Mouse (Mus musculus) testis, postnatal 10 days (tissue): ENCODE measurements at regions not wholly inside any gene's neighbourhood (a gene's known extent, or its start where the extent isn't known, plus 50 kb on each side); places are given as distances from the start of the nearest gene placed in this dataset.

ENCODE experiments used
- DNase-seq: peaks from one replicate; pipeline ENCODE4 v3.0.0; 2021; ENCODE audit warnings: low spot score

DNA sequence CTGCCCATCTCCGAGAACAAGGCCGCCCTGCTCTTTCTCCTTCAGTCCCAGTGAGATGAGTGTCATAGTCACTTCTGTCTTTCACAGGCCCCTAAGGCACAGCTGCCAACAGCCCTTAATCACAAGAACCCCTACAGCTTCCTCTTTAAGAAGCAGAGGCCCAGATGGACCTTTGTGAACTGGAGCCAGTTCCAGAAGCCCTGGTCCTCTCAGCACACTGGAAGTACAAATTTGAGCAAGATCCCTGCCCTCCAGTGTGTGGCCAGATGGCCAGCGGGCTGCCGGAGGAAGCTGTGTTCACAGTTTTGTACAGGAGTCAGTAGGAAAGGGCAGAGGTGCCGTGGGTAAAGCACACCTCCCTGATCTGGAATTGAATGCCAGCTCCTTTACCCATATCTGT is 389.6 kb downstream of the Rps24 start:
- no peak for DNase-seq

DNA sequence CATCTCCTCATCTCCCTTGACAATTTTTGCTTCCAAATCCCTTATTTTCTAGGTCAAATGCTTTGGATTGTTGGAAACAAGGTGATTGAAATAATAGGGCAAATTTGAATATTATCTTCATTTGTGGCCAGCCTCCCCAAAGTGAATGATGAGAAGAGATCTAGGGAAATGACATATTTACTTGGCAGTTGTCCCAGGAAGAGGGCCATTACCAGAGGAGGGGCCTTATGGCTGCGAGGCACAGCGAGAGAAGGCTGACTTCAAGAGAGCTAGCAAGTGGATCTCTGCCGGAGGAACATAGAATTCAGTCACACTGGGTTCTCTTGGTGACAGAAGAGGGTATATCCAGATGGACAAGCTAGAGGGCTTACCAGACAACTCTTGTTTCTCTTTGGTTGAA is 390.9 kb downstream of the Rps24 start:
- peak; percentile 25 for DNase-seq

DNA sequence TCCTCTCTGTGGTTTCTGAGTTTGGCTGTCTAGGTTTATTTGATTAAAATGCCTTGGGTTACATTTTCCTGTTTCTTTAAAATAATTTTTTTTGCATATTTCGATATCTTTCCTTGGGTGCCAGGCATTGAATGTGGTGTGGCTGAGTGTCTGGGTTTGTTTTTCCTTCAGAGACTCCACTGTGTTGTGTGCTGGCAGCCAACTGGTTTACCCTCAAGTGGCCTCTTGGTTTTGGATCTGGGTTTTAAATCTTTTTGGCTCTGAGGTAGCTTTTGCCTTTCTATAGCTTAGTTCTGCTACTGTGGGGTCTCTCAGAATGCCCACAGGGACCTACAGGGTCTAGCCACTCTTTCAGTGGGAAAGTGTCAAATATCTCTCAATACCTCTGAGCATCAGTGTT is 399.2 kb downstream of the Rps24 start:
- no peak for DNase-seq

DNA sequence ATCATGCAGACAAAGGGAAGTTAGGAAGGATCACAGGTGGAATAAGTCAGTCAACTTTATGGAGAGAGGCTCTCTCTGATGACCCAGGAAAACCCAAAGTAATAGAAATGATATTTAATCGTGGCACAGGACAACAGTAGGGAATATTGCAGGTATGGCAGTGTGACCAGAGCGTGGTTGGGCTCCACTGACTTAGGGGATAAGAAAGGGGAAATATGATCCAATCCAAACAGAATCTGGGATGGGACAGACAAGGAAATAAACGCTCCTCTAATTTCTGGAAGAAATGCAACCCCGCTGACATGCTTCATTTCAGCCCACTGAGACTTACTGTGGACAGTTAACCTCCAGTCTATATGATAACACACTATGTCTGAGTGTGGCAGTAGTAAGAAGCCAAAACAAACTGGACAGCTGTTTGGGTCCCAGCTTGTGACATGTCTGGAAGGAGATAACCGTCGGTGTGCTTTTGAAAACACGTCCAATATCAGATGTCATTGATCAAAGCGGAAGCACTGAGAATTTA is 400.0 kb downstream of the Rps24 start:
- no peak for DNase-seq

DNA sequence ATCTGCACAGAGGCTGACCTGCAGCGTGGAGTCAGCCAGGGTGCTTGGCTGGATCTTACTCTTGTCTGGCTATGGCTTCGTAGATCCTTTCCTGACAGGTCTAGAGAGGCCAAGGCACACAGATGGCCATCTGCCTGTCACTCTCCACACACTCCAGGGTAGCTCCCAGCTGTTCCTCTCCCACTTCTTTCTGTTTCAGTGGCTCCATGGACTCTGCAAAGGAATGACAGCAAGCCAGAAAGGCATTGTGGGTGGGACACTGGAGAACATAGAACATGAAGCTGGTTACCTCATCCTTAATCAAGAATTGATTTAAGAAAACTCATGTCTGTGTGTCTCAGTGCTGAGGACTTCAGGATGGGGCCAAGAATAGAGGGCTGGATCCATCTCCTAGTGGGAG is 403.9 kb downstream of the Rps24 start:
- no peak for DNase-seq

DNA sequence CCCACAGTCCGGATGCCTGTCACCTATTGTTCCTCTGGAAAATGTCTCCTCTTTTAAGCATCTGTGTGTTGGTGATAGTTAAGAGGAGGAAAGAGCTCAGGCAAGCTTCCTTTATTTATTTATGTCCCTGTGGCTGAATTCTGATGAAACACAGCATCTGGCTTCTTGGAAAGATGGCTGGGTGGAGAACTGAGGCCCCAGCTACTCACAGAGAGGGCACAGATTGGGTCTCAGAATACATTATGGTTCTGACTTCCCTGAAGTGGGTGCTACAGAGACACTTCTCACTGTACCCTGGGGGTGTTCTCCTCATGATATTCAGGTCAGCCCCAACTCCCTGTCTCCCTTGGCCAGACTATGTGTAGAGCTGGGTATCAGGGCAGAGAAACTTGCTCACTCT is 408.3 kb downstream of the Rps24 start:
- DNase-seq = no peak

DNA sequence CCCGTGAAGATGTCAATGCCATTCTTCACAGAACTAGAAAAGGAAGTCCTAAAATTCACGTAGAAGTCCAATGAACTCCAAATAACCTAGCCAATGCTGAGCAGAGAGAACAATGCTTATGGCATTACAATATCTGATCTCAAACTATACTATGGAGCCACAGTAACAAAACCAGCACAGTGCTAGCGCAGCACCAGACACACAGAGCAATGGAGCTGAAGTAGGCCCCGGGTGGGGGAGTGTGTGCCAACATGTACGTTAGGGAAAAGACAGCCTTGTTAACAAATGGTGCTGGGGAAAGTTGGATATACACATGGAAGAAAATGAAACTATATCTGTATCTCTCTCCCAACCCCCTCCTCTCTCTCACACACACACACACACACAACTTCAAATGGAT is 409.8 kb downstream of the Rps24 start:
- no peak for DNase-seq

DNA sequence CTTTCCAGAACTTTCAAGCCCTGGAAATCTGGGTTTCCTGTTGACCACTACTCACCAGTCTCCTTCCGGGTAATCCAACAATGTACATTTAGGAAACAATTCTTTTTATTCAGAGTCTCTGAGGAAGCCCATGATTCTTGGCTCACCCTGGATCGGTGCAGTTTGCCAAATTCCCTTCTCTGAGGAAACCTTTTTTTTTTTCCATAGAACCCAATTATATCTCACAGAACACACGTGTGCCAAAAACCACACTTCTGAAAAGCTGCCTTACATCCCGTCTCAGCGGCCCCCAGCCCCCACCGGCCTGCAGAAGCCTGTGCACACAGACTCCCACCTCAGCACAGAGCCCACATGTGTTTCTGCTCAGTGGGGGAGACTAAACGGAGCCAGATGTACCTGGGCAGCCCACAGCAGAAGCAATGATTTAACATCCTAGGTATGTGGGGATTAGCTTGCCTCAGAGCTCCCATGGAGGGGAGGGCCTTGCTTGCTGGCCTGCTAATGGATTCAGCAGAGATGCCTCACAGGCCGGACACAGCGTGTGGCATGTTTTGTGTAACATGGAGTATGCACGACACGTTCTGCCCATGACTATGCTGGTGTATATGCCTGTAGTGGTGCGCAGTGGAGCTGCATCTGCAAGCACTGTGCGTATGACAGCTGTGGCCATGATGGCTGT is 413.7 kb downstream of the Rps24 start:
- no peak for DNase-seq

DNA sequence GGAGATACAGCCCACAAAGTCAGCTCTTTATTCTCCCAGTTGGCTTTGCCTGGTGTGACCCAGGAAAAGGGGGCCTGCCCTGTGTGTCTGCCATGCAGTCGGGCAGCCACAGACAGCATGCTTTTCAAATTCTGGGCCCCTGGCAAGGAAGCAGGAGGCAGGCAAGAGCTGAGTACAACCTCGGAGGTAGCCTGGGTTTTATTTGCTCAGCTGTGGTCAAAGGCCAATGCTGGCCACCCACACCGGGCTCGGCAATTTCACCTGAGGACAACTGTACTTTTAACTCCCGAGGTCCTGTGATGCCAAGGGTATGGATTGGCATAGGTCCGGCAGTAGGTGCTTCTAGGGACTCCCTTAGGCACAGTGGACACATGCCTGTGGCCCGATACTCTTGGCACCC is 414.8 kb downstream of the Rps24 start:
- no peak for DNase-seq

DNA sequence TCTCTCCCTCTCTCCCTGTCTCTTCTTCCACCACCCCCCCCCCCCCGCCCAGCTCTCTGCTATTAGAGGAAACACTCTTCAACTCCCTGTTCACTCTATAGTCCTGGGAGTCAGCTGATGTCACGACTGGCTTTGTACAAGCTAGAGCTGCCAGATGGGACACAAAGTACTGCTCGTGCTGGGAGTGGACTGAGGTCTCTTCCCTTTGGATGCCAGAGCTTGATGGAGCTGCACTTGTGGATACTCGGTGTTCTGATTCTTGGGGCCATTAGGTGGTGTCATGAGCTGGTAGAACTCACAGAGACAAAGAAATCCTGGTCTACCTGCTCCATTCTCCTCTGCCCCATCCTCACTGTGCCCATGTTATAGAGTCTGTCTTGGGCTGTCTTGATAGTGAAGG is 415.9 kb downstream of the Rps24 start:
- no peak for DNase-seq

DNA sequence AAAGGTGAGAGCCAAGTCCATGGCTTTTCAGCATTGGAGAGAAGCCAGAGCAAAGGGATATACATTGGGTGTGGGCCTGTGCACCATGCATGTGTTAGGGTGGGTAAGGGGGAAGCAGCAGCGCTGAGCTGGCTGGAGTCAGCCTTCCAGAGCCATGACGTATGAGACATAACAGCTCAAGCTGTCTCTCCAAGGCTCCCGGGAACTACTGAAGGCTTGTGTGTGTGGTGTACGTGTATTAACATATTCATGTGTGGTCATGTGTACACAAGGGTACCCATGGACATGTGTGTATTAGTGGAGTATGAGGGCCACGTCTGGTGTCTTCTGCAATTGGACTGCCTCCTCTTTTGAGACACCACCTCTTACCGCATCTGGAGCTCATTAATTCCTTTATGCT is 417.8 kb downstream of the Rps24 start:
- no peak for DNase-seq

DNA sequence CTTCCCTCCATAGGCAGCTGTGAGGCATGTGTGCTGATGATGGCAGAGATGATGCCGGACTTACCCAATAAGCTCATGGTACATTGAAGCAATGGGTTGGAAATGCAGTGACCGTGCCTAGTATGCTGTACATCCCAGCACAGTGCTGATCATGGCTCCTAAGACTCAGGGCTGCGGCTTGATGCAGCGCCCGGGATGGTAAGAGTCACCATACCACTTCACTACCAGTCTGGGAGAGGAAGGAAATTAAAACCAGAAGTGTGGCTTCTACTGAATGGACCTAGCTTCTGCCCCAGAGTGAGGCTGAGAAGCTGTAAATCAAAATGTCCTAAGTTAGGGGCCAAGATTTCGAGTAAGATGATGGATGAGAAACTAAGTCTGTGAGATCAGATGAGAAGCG is 420.0 kb downstream of the Rps24 start:
- DNase-seq = no peak

DNA sequence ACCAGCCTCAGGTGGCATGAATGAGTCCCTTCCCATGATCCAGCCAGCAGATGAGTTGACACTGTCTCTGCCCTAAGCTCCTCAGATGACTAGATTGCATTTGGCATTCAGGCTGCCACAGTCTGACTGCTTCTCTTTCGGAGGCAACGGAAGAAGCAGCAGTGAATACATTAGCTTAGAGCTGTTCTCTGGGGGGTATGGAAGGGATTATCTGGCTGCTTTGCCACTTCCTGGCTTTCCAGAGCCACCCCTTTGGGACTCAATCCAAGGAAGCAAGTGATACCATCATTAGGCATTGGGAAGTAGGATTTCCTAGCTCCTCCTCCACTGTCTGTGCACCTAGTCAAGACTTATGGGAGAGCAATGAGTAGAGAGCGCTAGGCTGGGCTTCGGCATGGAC is 421.5 kb downstream of the Rps24 start:
- no peak for DNase-seq

DNA sequence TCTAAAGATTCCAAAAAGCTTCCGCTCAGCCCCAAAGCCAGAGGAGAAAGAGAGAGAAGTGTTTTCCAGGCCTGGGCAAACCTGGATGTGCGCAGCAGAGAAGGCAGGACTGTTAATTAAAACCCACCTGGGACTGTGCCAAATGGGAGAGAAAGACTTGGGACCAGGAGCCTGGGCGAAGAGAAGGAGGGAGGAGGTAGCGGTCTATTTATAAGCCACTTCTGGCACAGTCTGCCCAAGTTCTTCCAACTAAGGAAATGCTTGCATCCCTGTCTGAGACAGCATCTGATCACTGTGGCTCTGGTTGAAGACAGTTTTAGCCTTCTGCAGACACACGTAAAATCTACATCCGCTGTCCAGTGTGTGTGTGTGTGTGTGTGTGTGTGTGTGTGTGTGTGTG is 424.7 kb downstream of the Rps24 start:
- DNase-seq = no peak

DNA sequence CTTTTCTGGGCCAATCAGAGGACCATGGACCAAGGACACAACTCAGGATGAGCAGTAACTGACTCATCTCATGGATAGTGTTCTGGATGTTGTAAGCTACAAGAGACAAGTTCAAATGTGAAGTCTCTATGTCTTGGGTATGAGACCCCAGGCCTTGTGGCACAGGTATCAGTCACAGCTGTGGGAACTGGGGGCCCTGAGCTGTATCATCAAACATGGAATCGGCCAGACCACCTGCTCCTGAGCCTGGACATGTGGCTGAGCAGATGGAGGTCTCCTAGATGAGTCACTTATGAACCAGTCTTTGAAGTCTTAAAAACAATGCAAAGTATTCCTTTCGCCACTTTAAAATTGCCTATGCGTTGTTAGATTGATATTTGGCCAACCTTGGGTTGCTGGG is 432.1 kb downstream of the Rps24 start:
- no peak for DNase-seq

DNA sequence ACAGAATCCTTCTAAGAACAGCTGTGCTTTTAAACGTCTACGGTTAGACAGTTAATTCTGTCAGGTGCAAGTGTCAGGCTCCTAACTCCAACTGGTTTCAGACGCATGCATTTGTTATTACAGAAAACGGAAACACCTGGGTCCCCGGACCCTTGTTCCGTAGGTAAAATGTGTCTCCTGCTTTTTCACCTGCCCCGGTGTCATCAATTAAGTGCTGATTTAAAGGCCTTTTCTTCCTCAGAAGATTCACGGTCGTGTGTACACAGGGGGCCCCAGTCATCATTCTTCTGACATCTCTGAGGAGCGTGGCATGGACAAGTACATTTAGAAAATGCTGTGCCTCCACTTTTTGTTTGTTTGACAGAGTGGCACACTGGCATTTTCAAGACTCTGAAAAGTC is 435.1 kb downstream of the Rps24 start:
- no peak for DNase-seq

DNA sequence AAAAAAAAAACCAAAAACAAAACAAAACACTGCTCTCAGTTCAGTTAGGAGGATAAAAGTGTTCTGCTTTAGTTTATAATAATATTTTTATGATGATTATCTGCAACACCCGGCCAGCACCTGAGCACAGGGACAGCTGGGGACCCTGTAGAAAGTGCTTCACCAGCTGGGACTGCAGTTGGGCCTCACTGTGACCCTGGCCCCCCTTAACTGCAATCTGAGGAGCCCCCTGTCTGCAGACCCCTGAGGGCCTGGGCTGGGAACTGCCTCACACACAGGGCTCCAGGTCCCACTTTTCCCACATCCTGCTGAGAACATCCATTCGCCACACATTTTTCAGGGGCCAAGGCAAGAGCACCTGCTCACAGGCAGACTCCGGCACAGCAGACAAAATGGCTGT is 437.6 kb downstream of the Rps24 start:
- no peak for DNase-seq

DNA sequence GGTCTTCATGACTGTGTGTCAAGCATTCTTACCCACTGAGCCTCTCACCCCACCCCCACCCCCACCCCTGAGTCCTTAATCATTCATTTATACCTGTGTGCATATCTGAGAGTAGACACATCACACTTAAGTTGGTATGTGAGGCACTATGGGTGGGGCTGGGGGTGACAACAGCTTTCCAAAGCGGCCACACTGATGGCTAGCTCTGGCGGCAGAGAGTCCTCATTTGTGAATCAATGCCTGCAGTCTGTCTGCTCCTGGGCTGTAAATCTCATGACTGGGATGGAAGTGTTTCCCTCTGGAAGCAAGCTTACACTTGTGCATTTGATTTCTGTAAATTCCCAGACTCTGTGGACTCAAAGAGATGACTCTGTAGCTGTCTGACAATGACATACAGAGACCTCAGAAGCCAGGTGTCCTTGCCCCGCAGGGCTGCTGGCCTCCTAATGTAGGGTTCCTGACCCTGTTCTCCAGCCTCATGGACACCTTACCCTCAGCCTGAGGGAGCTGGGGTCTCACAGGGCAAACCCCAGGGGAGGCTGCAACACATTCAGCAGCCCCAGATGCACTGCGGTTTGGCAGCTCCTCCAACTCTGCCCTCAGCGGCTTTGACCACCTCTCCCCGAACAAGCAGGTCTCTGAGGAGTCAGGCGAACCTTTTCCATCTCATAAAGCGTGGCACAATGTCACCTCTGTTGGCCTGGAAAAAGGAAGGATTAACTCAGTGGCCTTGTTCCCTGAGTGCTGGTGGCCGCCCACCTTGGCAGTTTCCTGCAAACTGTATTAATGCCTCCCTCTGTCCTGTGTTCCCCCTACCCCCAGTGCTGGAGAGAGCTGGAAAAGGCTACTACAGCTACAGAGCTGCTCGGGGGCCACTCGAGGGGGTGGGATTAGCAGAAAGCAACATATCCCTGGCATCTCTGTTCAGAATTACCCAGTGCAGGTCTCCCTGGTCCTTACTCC is 439.4 kb downstream of the Rps24 start:
- no peak for DNase-seq

DNA sequence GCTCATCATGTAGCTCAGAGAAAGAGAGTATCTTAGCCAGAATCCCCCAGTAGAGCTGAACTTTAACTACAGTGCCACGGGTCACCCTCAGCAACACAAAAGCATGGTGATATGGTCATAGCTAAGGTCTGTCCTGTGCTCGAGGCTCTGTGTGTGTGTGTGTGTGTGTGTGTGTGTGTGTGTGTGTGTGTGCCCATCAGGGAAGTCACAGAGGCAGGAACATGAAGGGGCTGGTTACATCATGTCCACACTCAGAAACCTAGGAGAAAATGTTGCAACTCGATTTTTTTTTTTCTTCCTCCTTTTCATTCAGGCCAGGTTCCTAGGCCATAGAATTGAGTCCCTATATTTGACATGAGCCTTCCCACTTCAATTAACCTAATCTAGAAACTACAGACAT is 441.8 kb downstream of the Rps24 start:
- no peak for DNase-seq

DNA sequence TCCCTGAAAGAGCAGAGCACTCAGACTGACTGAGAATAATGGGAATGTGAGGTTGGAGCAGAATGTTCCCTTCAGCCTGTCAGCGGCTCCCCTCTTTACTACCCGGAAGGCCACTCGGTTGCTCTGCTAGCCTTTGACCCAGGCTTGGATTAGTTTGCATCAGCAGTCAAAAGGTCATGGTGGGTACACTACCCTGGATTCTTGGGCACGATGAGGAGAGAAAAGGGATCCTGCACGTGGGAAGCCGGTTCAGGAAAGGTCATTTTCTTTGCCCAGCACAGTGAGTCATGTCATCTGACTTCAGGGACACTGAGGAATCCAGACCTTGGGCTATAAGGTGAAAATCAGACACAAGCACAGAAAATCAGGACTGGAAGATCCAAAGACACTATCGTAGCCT is 443.3 kb downstream of the Rps24 start:
- no peak for DNase-seq

DNA sequence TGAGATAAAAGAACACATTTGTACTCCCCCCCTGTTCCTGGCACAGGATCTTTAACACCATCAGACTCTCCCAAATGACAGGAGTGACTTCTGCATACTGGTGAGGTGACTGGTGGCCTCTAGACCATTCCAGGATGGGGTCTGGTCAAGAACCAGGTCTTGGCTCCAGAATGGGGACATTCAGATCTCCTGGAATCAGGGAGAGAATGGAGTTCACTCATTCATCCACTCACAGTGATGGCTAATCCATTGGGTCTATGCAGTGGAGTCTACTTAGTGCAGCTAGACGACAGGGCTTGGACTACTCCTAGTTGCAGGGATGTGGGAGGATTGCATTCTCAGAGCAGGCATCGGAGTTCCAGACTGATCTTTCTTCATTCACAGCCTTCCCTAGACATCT is 451.0 kb downstream of the Rps24 start:
- DNase-seq = no peak

DNA sequence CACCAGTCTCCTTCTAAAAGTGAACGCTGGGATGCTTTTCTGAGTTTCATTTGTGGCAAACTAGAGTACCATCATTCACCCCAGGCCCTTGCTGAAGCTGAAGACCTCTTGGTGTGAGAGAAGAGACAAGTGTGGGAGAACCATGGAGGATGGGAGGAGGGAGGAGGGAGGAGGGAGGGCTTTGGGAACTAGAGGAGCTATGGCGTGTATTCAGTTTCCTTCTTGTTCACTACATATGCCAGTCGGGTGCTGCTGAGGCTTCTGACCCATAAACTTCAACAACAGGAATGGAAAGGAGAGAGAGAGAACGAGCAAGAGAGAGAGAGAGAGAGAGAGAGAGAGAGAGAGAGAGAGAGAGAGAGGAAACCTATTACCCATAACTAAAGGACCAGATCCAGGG is 452.1 kb downstream of the Rps24 start:
- no peak for DNase-seq

DNA sequence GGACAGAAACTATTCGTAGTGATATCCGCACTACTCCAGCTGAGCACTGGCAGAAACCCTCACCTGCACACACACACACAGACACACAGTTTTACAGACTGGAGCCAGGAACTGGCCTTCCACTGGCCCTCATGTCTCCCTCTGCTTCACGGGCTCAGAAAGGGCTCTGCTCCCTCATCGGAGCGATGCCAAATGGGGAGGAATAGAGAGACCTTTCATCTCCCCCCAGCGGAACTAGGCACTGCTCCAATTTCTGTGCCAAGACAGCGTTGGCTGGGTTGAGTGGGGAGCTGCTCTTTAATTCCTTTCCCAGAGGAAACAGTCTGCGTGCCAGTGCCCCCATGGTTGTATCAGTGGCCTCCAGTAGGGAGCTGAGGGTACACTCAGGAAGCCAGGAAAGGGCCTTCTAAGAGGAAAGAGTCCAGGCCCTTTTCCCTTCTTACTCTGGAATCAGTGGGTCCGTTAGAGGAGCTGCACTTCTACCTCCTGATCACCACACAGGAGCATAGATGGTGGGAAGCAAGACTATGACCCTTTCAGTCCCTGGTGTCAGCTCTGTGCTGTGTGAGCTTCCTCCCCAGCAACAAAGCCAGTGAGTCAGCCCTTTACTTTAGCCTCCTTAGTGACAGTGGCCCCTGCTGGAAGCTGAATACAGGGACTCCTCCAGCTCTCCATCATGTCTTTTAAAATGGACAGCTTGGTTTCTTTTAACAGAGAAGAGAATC is 452.7 kb downstream of the Rps24 start:
- DNase-seq = no peak
